Mouse (Mus musculus) Muller cell, postnatal 12 days (primary cell): ENCODE measurements around the gene Car7.
"Not testable (repeated sequence)": the region's sequence is repeated elsewhere in the genome, so short reads cannot be mapped to it uniquely, and the experiment has no call there.

Source experiments
- DNase-seq: peaks from one replicate; pipeline ENCODE4 v3.0.0-alpha.2; 2015; ENCODE audit errors: inconsistent ontology term

The Car7 gene

GRCm38 (mm10) chr8:104569559-104569958 lies 35.1 kb downstream of the Car7 start:
- no peak for DNase-seq

- peak; percentile 76 for DNase-seq
Measured at GRCm38 (mm10) chr8:104570436-104571343, 36.2 kb downstream of the Car7 start.

- no peak for DNase-seq
Measured at GRCm38 (mm10) chr8:104576820-104577219, 42.3 kb downstream of the Car7 start.

- DNase-seq, result not testable (repeated sequence)
Measured at GRCm38 (mm10) chr8:104577606-104578005, 43.1 kb downstream of the Car7 start.

- DNase-seq, result no peak
Measured at GRCm38 (mm10) chr8:104584522-104584921, 50.0 kb downstream of the Car7 start.

GRCm38 (mm10) chr8:104590284-104590683 lies 55.8 kb downstream of the Car7 start:
- no peak for DNase-seq

- DNase-seq, result peak; percentile 95
Measured at GRCm38 (mm10) chr8:104591133-104591834, 56.8 kb downstream of the Car7 start, which contains the start of gene Pdp2. Pdp2 (plus strand) TSS chr8:104591451.

- no peak for DNase-seq
Measured at GRCm38 (mm10) chr8:104591856-104592255, 57.4 kb downstream of the Car7 start.

- no peak for DNase-seq
Measured at GRCm38 (mm10) chr8:104592566-104592965, 58.1 kb downstream of the Car7 start.

- DNase-seq, result no peak
Measured at GRCm38 (mm10) chr8:104593536-104594325, 59.2 kb downstream of the Car7 start.

- DNase-seq, result no peak
Measured at GRCm38 (mm10) chr8:104594611-104595362, 60.3 kb downstream of the Car7 start.

- no peak for DNase-seq
Measured at GRCm38 (mm10) chr8:104595773-104596536, 61.5 kb downstream of the Car7 start.

- no peak for DNase-seq
Measured at GRCm38 (mm10) chr8:104597656-104598055, 63.2 kb downstream of the Car7 start.

- no peak for DNase-seq
Measured at GRCm38 (mm10) chr8:104598496-104598895, 64.0 kb downstream of the Car7 start.
